Mouse (Mus musculus): Measurements from ENCODE around the gene Sprr1a. TPM values are rescaled to one million over a fixed set of nuclear protein-coding genes. Genes with fewer than 3 reads are reported as not detected.
"Not testable (repeated sequence)": the region's sequence is repeated elsewhere in the genome, so short reads cannot be mapped to it uniquely, and the experiment has no call there.

Sprr1a gene
- polyA plus RNA-seq (2015; fragmentation: Nextera tagmentation; extraction: Ambion mirVana): not detected in 2 replicates

- no peaks in the 10 kb centered on the region for H3K4me1 ChIP-seq (replicated peaks)
- ATAC-seq: no peak
- no peak within 1 kb of the TSS for H3K27ac ChIP-seq
- H3K9ac ChIP-seq (replicated peaks): no peak within 1 kb of the TSS
- H3K4me3 ChIP-seq (replicated peaks): no peak within 1 kb of the TSS
- no peaks in the 10 kb centered on the region for H3K27me3 ChIP-seq
- no peaks in the 10 kb centered on the region for H3K36me3 ChIP-seq
- H3K4me2 ChIP-seq (replicated peaks): no peak within 1 kb of the TSS
- no peaks in the 10 kb centered on the region for H3K9me3 ChIP-seq
Measured at GRCm38 (mm10) chr3:92485863-92486262, at the start of gene Sprr1a. Gene Sprr1a, minus strand, starts transcription at chr3:92485895.

- WGBS: 89% methylated on average over 3 of the region's 3 CpGs
- H3K27me3 ChIP-seq: no peaks in the 10 kb centered on the region
- H3K36me3 ChIP-seq: no peaks in the 10 kb centered on the region
- no peak within 1 kb of the TSS for H3K27ac ChIP-seq
- H3K4me3 ChIP-seq (replicated peaks): no peak within 1 kb of the TSS
- no peak within 1 kb of the TSS for H3K9ac ChIP-seq (replicated peaks)
- no peak within 1 kb of the TSS for H3K4me2 ChIP-seq (replicated peaks)
- no peaks in the 10 kb centered on the region for H3K9me3 ChIP-seq
- H3K4me1 ChIP-seq (replicated peaks): no peaks in the 10 kb centered on the region
- ATAC-seq: no peak
Measured at GRCm38 (mm10) chr3:92534411-92534810, 48.7 kb upstream of the Sprr1a start, which contains the start of gene 2310046K23Rik. Gene 2310046K23Rik, minus strand, starts transcription at chr3:92534511.

GRCm38 (mm10) chr3:92512325-92512724 is 26.6 kb upstream of the Sprr1a start:
- Histone ChIP-seq H3K4me2 (replicated peaks) (no peak overlapping the region), H3K9ac (replicated peaks) (no peak overlapping the region), H3K9me3 (no peaks in the 10 kb centered on the region), H3K36me3 (no peaks in the 10 kb centered on the region), H3K27ac (no peak overlapping the region), H3K4me1 (replicated peaks) (no peaks in the 10 kb centered on the region), H3K27me3 (no peaks in the 10 kb centered on the region), H3K4me3 (replicated peaks) (no peak overlapping the region)
- ATAC-seq: no peak

GRCm38 (mm10) chr3:92510786-92511185 is 25.1 kb upstream of the Sprr1a start:
- ATAC-seq: no peak
- Histone ChIP-seq H3K4me2 (replicated peaks) (no peak overlapping the region), H3K4me1 (replicated peaks) (no peaks in the 10 kb centered on the region), H3K27me3 (no peaks in the 10 kb centered on the region), H3K27ac (no peak overlapping the region), H3K9me3 (no peaks in the 10 kb centered on the region), H3K4me3 (replicated peaks) (no peak overlapping the region), H3K36me3 (no peaks in the 10 kb centered on the region), H3K9ac (replicated peaks) (no peak overlapping the region)

GRCm38 (mm10) chr3:92508185-92508584 is 22.5 kb upstream of the Sprr1a start:
- Histone ChIP-seq H3K4me1 (replicated peaks) (no peaks in the 10 kb centered on the region), H3K27me3 (no peaks in the 10 kb centered on the region), H3K9ac (replicated peaks) (no peak overlapping the region), H3K9me3 (no peaks in the 10 kb centered on the region), H3K36me3 (no peaks in the 10 kb centered on the region), H3K4me3 (replicated peaks) (no peak overlapping the region), H3K4me2 (replicated peaks) (no peak overlapping the region), H3K27ac (no peak overlapping the region)
- ATAC-seq: no peak
- WGBS: 84% methylated on average over 1 of the region's 1 CpGs

- H3K4me3 ChIP-seq (replicated peaks): no peak overlapping the region
- H3K9ac ChIP-seq (replicated peaks): no peak overlapping the region
- H3K27ac ChIP-seq: no peak overlapping the region
- H3K27me3 ChIP-seq: no peaks in the 10 kb centered on the region
- H3K36me3 ChIP-seq: no peaks in the 10 kb centered on the region
- H3K4me2 ChIP-seq (replicated peaks): no peak overlapping the region
- H3K9me3 ChIP-seq: no peaks in the 10 kb centered on the region
- ATAC-seq: no peak
- no peaks in the 10 kb centered on the region for H3K4me1 ChIP-seq (replicated peaks)
Measured at GRCm38 (mm10) chr3:92503528-92503927, 17.8 kb upstream of the Sprr1a start.

GRCm38 (mm10) chr3:92500393-92500792 is 14.7 kb upstream of the Sprr1a start, which contains the start of gene Sprr4:
Gene Sprr4, minus strand, starts transcription at chr3:92500493.
- no peak for ATAC-seq
- Histone ChIP-seq H3K9me3 (no peaks in the 10 kb centered on the region), H3K4me2 (replicated peaks) (no peak within 1 kb of the TSS), H3K4me1 (replicated peaks) (no peaks in the 10 kb centered on the region), H3K9ac (replicated peaks) (no peak within 1 kb of the TSS), H3K27ac (no peak within 1 kb of the TSS), H3K36me3 (no peaks in the 10 kb centered on the region), H3K4me3 (replicated peaks) (no peak within 1 kb of the TSS), H3K27me3 (no peaks in the 10 kb centered on the region)
- 92% methylated on average over 1 of the region's 1 CpGs for WGBS

GRCm38 (mm10) chr3:92490262-92490661 is 4.6 kb upstream of the Sprr1a start:
- not testable (repeated sequence) for H3K4me1 ChIP-seq (replicated peaks); H3K27ac ChIP-seq; H3K27me3 ChIP-seq; H3K4me3 ChIP-seq (replicated peaks); ATAC-seq; H3K4me2 ChIP-seq (replicated peaks); H3K36me3 ChIP-seq; H3K9ac ChIP-seq (replicated peaks); H3K9me3 ChIP-seq

- 69% methylated on average over 1 of the region's 1 CpGs for WGBS
- Histone ChIP-seq H3K9me3 (no peaks in the 10 kb centered on the region), H3K9ac (replicated peaks) (no peak overlapping the region), H3K27me3 (no peaks in the 10 kb centered on the region), H3K4me3 (replicated peaks) (no peak overlapping the region), H3K4me2 (replicated peaks) (no peak overlapping the region), H3K4me1 (replicated peaks) (no peaks in the 10 kb centered on the region), H3K27ac (no peak overlapping the region), H3K36me3 (no peaks in the 10 kb centered on the region)
- no peak for ATAC-seq
Measured at GRCm38 (mm10) chr3:92486307-92486706, 612 bp upstream of the Sprr1a start.

- H3K4me1 ChIP-seq (replicated peaks); H3K27me3 ChIP-seq; ATAC-seq: not testable (repeated sequence)
Measured at GRCm38 (mm10) chr3:92481249-92481648, 4.4 kb downstream of the Sprr1a start.

GRCm38 (mm10) chr3:92470111-92470510 is 15.6 kb downstream of the Sprr1a start:
- no peaks in the 10 kb centered on the region for H3K36me3 ChIP-seq
- no peak overlapping the region for H3K9ac ChIP-seq (replicated peaks)
- no peaks in the 10 kb centered on the region for H3K4me1 ChIP-seq (replicated peaks)
- no peaks in the 10 kb centered on the region for H3K27me3 ChIP-seq
- no peak overlapping the region for H3K4me2 ChIP-seq (replicated peaks)
- no peak overlapping the region for H3K27ac ChIP-seq
- no peak for ATAC-seq
- H3K9me3 ChIP-seq: no peaks in the 10 kb centered on the region
- 86% methylated on average over 2 of the region's 2 CpGs for WGBS
- no peak overlapping the region for H3K4me3 ChIP-seq (replicated peaks)

More at GRCm38 (mm10) chr3:92481249-92481648, 4.4 kb downstream of the Sprr1a start:
- not testable (repeated sequence) for H3K27ac ChIP-seq; H3K4me3 ChIP-seq (replicated peaks); H3K36me3 ChIP-seq; H3K9me3 ChIP-seq; H3K4me2 ChIP-seq (replicated peaks); H3K9ac ChIP-seq (replicated peaks)

- no peak overlapping the region for H3K27ac ChIP-seq
- H3K27me3 ChIP-seq: no peaks in the 10 kb centered on the region
- no peak overlapping the region for H3K9ac ChIP-seq (replicated peaks)
- ATAC-seq: no peak
- H3K4me1 ChIP-seq (replicated peaks): no peaks in the 10 kb centered on the region
- H3K4me2 ChIP-seq (replicated peaks): no peak overlapping the region
- H3K4me3 ChIP-seq (replicated peaks): no peak overlapping the region
- H3K9me3 ChIP-seq: no peaks in the 10 kb centered on the region
- no peaks in the 10 kb centered on the region for H3K36me3 ChIP-seq
Measured at GRCm38 (mm10) chr3:92467424-92467823, 18.3 kb downstream of the Sprr1a start.

GRCm38 (mm10) chr3:92466576-92466975 is 19.1 kb downstream of the Sprr1a start:
- no peak for ATAC-seq
- no peak overlapping the region for H3K27ac ChIP-seq
- no peak overlapping the region for H3K4me2 ChIP-seq (replicated peaks)
- H3K9me3 ChIP-seq: no peaks in the 10 kb centered on the region
- H3K9ac ChIP-seq (replicated peaks): no peak overlapping the region
- H3K4me3 ChIP-seq (replicated peaks): no peak overlapping the region
- 92% methylated on average over 1 of the region's 1 CpGs for WGBS
- no peaks in the 10 kb centered on the region for H3K36me3 ChIP-seq
- no peaks in the 10 kb centered on the region for H3K27me3 ChIP-seq
- H3K4me1 ChIP-seq (replicated peaks): no peaks in the 10 kb centered on the region
